Mouse (Mus musculus) urinary bladder, adult 2 months (tissue): ENCODE results near the gene Umodl1. TPM values are rescaled to one million over a fixed set of nuclear protein-coding genes. Genes with fewer than 3 reads are reported as not detected.

ENCODE experiments used
- DNase-seq: peaks from one replicate; pipeline ENCODE4 v3.0.0; 2022; ENCODE audit warnings: low spot score
- polyA plus RNA-seq: library from polyadenylated mRNA; depleted of rRNA; stranded (reverse); fragments of >200 nt; gene quantifications from 2 replicates; pipeline ENCODE4 v1.2.3, GENCODE M21; 2012

Umodl1 gene
- polyA plus RNA-seq, 1 experiment, result not detected

DNA sequence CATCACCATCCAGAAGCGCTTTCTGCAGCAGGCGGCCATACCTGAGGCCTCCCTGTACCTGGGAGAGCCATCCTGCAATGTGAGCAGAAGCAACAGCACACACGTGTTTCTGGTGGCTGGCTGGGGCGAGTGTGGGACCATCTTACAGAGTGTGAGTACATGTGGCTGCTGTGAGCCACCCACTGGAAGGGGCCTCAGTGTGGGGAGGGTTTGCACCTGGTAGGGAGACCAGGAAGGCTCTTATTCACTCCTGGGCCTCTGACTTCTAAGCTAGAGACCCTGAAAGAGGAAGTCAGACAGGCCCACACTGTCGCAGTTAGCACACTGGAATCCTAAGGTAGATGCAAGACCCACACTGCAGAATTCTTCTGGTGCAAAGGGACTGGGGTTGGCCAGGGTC, 41.9 kb downstream of the Umodl1 start:
- DNase-seq, result no peak

- no peak for DNase-seq
These were observed 46.5 kb downstream of the Umodl1 start for GRCm38 (mm10) chr17:31000897-31001296.

GRCm38 (mm10) chr17:31002613-31003012, 48.2 kb downstream of the Umodl1 start:
- DNase-seq, result no peak

- DNase-seq, result no peak
These were observed 50.8 kb downstream of the Umodl1 start for GRCm38 (mm10) chr17:31005284-31005683.

DNA sequence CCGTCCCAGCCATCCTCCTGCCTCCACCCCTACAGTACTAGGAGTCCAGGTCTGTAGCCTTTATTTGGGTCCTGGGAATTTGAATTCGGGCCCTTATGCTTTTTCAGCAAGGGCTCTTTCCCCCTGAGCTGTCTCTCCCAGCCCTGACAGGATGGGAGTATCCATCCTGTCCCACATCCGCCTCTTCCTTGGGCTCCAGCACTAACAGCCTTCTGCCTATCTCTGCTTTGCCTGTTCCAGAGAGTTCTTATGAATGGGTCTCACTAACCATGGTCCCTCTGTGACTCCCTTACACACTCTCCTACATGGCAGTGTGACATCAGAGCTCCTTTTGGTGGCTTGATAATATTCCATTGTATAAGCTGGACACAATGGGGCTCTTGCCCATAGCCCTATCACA, 52.9 kb downstream of the Umodl1 start:
- no peak for DNase-seq

GRCm38 (mm10) chr17:31008416-31008815, 54.0 kb downstream of the Umodl1 start:
- no peak for DNase-seq

DNA sequence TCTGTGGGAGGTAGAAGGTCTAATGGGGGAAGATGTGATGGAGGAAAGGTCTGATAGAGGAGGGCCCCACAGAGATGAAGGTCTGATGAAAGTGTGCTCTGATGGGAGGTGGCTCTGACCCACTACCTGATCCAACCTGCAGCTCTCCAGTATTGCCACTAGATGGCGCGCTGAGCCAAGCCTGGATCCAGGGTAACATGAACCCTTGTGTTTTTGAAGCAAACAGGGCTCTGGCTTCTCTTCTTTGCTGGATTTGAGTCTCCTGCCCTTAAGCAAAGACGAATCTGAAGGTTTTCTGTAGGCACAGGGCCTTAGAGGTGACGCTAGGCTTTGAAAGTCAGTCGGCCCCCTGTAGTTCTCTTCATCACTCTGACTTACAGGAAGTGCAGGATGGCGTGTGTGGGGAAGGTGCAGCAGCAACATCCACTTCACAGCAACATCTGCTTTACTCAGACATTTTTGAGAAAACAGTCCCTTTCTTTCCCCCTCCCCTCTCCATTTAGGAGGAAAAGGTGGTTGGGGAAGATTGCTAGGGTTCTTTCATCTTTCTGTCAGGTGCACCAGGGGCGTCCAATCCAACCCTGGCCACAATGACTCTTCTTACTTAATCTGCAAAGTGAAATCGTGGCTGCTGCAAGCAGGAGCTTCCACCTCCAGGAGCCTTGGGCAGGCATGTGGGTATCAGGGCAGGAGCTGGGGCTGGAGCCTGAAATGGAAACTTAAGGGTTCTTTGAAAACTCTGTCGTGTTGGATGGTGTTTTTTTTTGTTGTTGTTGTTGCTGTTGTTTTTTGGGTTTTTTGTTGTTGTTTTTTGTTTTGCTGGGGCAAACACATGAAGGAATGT, 57.3 kb downstream of the Umodl1 start:
- no peak for DNase-seq

- no peak for DNase-seq
These were observed 63.8 kb downstream of the Umodl1 start for GRCm38 (mm10) chr17:31018267-31018666.

- no peak for DNase-seq
These were observed 65.1 kb downstream of the Umodl1 start for GRCm38 (mm10) chr17:31019505-31019904.

- DNase-seq, result no peak
These were observed 65.6 kb downstream of the Umodl1 start for GRCm38 (mm10) chr17:31020078-31020477.

- DNase-seq, result no peak
These were observed 66.8 kb downstream of the Umodl1 start for GRCm38 (mm10) chr17:31021276-31021675.

- DNase-seq, result no peak
These were observed 69.8 kb downstream of the Umodl1 start for GRCm38 (mm10) chr17:31024125-31024781.

DNA sequence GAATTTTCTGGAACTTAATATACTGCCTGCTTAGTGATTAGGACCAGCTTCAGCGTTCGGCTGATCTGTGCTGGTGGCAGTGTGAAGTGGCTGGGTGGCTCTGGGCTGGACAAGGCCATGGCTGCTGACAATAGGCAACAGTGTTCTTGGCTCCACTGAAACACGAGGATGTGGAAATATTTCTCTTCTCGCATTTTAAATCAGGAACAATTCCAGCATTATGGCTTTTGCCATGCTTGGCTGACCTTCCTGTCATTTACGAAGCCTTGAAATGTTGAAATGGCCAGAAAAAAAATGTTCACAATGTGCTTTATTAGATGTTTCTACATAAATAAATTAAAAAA, 70.3 kb downstream of the Umodl1 start:
- no peak for DNase-seq

DNA sequence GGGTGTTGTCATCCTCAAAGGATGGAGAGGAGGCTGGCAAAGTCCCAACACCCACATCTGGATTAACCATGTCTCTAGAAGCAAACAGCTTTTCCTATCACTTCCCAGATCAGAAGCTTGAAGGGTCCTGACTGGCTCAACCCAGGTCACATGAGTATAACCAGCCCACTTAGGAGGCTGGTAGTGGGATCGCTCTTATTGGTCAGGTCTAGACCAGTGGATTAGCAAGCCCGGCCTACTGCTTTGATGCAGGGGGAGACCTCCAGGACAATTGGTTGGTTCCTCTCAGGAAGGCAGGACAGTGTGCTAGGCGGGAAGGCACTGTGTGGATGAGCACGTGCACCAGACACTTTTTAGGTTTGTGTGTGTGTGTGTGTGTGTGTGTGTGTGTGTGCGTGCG, 72.5 kb downstream of the Umodl1 start:
- DNase-seq, result no peak

- DNase-seq, result no peak
These were observed 73.3 kb downstream of the Umodl1 start for GRCm38 (mm10) chr17:31027723-31028122.

GRCm38 (mm10) chr17:31028821-31029370, 74.5 kb downstream of the Umodl1 start:
- no peak for DNase-seq

DNA sequence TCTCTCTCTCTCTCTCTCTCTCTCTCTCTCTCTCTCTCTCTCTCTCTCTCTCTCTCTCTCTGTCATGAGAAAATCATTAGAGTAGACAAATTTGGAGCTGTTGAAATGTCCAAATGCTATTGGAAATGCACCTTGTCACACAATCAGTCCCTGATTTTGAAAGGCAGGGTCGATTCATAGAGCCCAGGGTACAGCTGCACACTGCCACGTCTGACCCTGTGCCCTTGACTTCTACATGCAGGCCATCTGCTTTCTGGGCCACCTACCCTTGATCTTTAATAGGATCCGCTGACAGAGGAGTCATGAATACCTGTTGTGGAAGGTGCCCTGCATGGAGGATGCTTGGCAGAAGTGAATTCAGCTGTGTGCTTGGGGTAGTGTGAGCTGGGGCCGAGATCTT, 75.0 kb downstream of the Umodl1 start:
- DNase-seq, result no peak

DNA sequence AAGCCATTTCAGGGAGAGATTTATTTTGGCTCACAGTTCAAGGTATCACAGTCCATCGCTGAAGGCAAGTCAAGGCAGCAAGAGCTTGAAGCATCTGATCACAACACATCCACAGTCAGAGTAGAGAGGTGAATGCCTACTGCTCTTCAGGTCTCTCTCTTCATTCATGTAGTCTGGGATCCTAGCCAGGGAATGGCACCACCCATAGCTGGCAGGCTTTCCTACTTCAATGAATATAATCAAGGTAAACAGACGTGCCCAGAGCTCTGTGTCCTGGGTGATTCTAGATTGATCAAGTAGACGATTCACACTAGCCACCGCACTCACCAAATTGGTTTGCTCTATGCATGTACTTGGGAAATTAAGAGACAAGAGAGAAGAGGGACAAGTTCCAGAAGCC, 77.9 kb downstream of the Umodl1 start:
- DNase-seq, result no peak

- DNase-seq, result no peak
These were observed 78.8 kb downstream of the Umodl1 start for GRCm38 (mm10) chr17:31033251-31033650.

GRCm38 (mm10) chr17:31034165-31034564, 79.7 kb downstream of the Umodl1 start:
- no peak for DNase-seq

GRCm38 (mm10) chr17:31034674-31035356, 80.4 kb downstream of the Umodl1 start:
- no peak for DNase-seq

GRCm38 (mm10) chr17:31036168-31036876, 81.9 kb downstream of the Umodl1 start:
- DNase-seq, result no peak
